Mouse (Mus musculus): ENCODE measurements at regions not wholly inside any gene's neighbourhood (a gene's known extent, or its start where the extent isn't known, plus 50 kb on each side); places are given as distances from the start of the nearest gene placed in this dataset.

DNA sequence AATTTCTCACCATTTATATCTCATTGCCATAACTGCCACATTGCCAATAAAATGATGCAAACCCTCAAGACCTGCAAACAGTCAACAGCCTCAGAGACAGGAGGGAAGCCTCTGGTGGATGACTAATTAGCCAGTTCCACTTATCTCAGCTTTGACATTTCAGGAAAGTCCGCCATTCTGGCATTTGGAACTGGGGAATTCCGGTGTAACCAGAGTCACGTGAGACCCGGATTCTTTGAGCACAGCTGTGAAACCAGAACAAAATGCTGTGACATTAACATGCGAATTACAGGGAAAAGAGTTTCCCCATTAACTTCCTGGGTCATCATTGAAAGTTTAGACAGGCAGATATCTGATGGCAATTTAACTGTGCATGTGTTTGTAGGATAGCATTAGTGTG is 190.7 kb upstream of the P2ry1 start:
- 49% methylated on average over 5 of the region's 5 CpGs for WGBS
- Histone ChIP-seq H3K9me3 (no peaks in the 10 kb centered on the region), H3K27ac (no peak overlapping the region), H3K9ac (no peak overlapping the region), H3K4me2 (no peak overlapping the region), H3K4me1 (no peaks in the 10 kb centered on the region; the same call in 1 of the 2 replicates), H3K36me3 (no peaks in the 10 kb centered on the region), H3K27me3 (no peaks in the 10 kb centered on the region), H3K4me3 (no peak overlapping the region)
- no peak for ATAC-seq (ENCODE audit: insufficient number of reproducible peaks, low FRiP score, low TSS enrichment, low read depth)

DNA sequence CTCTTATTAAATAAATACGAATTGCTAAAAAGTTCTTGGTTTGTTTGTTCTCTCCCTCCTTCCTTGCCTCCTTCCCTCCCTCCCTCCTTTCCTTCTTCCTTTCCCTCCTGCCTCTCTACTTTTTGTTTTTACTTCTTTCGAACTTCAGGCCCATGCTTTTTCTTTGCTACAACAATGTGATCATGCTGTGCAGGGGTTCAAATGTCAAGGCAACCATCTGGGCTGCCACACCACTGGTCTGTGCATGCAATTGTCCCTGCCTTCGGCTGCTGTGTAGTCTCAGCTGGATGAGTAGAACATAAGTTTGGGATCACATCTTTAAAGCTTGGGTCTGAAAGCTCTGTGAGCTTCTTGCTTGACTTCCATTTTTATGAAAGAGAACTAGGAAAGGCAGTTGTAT is 189.1 kb upstream of the P2ry1 start:
- Histone ChIP-seq H3K4me3 (no peak overlapping the region), H3K36me3 (no peaks in the 10 kb centered on the region), H3K9me3 (no peaks in the 10 kb centered on the region), H3K9ac (no peak overlapping the region), H3K27me3 (no peaks in the 10 kb centered on the region), H3K4me1 (no peaks in the 10 kb centered on the region; the same call in 1 of the 2 replicates), H3K27ac (no peak overlapping the region), H3K4me2 (no peak overlapping the region)
- WGBS = 65% methylated on average over 3 of the region's 3 CpGs
- ATAC-seq (ENCODE audit: insufficient number of reproducible peaks, low FRiP score, low TSS enrichment, low read depth) = no peak

DNA sequence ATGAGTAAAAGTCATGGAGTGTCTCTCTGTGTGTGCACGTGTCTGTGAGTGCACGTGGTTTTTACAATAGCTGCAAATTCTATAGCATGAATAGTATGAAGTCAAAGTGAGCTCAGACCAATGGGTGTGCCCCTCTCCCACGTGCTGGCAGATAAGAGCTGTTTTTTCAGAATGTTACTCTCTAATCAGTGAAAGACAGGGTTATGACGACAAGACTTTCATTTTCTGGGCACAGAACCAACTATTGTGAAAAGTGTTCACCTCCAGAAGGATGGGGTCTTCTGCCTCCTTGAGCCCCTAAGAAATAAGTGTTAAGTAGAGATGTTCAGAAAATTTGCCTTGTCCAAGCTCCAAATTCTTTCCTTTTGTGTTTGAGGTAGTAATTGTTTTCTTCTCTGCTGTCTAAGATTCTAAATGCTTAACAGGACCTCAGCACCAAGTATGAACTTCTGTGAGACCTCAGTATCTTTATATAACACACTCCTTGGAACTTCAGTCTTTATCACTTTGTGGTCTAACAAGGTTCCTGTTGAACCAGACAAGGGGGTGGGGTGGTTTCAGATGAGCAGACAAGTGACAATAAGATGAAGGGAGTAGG is 182.8 kb upstream of the P2ry1 start:
- Histone ChIP-seq H3K4me2 (no peak overlapping the region), H3K36me3 (no peaks in the 10 kb centered on the region), H3K9ac (no peak overlapping the region), H3K4me1 (no peaks in the 10 kb centered on the region), H3K4me3 (no peak overlapping the region), H3K9me3 (no peaks in the 10 kb centered on the region), H3K27ac (no peak overlapping the region), H3K27me3 (no peaks in the 10 kb centered on the region)
- 68% methylated on average over 4 of the region's 4 CpGs for WGBS
- ATAC-seq (ENCODE audit: insufficient number of reproducible peaks, low FRiP score, low TSS enrichment, low read depth) = no peak

DNA sequence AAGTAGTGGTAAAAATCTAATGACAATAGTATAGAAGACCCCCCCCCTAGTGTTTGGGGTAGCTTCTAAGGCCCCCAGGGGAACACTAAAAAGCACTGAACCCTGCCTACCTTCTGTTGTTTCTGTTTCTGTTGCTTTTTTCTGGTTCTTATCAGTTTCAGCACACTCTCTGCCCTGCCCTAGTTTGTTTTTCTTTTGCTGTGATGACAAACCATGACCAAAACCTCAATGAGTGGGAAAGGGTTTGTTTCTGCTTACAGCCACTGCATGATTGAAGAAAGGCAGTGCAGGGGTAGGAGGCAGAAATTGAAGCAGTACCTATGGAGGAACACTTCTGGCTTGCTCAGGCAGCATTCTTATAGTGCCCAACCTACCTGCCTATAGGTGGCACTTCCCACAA is 181.1 kb upstream of the P2ry1 start:
- Histone ChIP-seq H3K4me2 (no peak overlapping the region), H3K9ac (no peak overlapping the region), H3K9me3 (no peaks in the 10 kb centered on the region), H3K27me3 (no peaks in the 10 kb centered on the region), H3K4me1 (no peaks in the 10 kb centered on the region), H3K4me3 (no peak overlapping the region), H3K36me3 (no peaks in the 10 kb centered on the region), H3K27ac (no peak overlapping the region)
- ATAC-seq (ENCODE audit: insufficient number of reproducible peaks, low FRiP score, low TSS enrichment, low read depth) = no peak

DNA sequence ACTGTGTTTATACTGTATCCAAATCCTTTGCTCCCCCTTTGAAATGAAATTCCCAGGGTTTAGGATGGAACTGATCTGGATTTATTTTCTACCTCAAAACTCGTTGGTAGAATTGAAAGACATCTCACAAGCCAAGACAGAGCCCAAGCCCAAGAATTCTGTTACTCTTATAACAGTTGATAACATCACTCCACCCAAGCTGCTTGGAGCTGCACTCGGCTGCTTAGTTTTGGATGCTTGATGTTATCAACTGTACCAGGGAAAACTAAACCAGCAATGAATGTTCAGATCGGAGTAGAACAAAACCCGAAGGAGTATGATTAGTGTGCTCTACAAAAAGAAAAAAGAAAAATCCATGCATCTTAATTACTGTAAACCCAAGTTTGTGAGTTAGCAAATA is 175.8 kb upstream of the P2ry1 start:
- 67% methylated on average over 4 of the region's 4 CpGs for WGBS
- no peak for ATAC-seq (ENCODE audit: insufficient number of reproducible peaks, low FRiP score, low TSS enrichment, low read depth)
- Histone ChIP-seq H3K9me3 (no peaks in the 10 kb centered on the region), H3K27me3 (no peaks in the 10 kb centered on the region), H3K9ac (no peak overlapping the region), H3K4me3 (no peak overlapping the region), H3K4me1 (no peaks in the 10 kb centered on the region), H3K36me3 (no peaks in the 10 kb centered on the region), H3K27ac (no peak overlapping the region), H3K4me2 (no peak overlapping the region)

DNA sequence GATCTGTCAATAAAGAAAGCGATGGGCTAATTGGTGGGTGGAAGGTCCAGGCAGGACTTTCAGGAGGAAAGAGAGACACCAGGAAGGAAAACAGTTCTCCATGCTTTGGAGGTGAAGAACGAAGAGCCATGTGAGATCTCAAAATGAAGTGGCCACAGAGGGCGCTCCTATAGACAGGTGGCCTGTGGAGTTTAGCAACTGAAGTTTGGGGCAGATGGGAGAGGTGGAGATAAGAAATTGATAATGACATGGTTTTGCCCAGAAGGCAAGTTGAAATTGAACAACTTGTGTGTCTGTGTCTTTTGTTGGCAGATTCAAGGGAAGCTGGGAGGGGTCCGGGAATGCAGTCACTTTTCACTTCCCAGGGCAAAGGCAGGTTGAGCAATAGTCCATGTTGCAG is 170.2 kb upstream of the P2ry1 start:
- Histone ChIP-seq H3K4me1 (no peaks in the 10 kb centered on the region), H3K4me2 (no peak overlapping the region), H3K4me3 (no peak overlapping the region), H3K27me3 (no peaks in the 10 kb centered on the region), H3K9ac (no peak overlapping the region), H3K27ac (no peak overlapping the region), H3K36me3 (no peaks in the 10 kb centered on the region), H3K9me3 (no peaks in the 10 kb centered on the region)
- ATAC-seq (ENCODE audit: insufficient number of reproducible peaks, low FRiP score, low TSS enrichment, low read depth) = no peak
- WGBS = 87% methylated on average over 4 of the region's 4 CpGs

DNA sequence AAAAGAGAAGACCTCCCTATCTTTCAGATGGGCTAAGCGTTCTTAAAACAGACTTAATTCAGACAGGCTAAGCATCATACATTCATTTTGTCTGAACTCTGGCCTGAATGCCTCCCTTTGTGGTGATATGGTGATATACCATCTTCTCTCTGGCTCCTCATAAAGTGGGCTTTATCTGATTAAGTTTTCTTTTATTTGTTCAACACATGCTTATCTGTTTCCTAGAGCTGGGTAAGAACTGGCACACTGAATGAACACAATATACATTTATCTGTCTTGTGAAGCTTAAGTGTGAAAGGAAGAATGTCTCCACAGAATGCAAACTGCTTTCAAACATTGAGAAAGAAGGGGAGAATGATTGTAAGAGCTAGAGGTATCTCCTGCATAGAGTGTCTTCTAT is 160.7 kb upstream of the P2ry1 start:
- 87% methylated on average over 1 of the region's 1 CpGs for WGBS
- no peaks in the 10 kb centered on the region for H3K36me3 ChIP-seq
- H3K4me3 ChIP-seq = no peak overlapping the region
- no peak for ATAC-seq (ENCODE audit: insufficient number of reproducible peaks, low FRiP score, low TSS enrichment, low read depth)
- no peaks in the 10 kb centered on the region for H3K27me3 ChIP-seq
- H3K27ac ChIP-seq = no peak overlapping the region
- no peaks in the 10 kb centered on the region for H3K9me3 ChIP-seq
- no peaks in the 10 kb centered on the region for H3K4me1 ChIP-seq
- H3K9ac ChIP-seq = no peak overlapping the region
- no peak overlapping the region for H3K4me2 ChIP-seq

DNA sequence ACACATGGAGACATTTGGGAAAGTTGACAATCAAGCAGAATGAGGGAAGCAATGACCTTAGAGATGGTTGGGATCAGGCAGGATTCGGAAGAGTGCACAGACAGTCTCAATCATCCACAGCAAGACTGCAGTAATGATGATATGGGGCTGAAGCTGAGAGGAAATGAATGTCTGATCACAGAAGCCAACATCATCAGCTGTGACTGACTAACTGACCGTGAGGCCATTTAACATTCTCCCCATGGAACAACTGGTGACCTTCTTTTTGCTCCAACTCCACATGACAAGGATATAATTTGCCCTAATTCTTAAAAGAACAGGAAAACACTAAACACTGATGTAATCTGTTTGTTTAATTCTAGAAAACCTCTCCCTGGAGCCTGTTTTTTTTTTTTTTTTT is 157.3 kb upstream of the P2ry1 start:
- Histone ChIP-seq H3K9me3 (no peaks in the 10 kb centered on the region), H3K27me3 (no peaks in the 10 kb centered on the region), H3K36me3 (no peaks in the 10 kb centered on the region), H3K4me2 (no peak overlapping the region), H3K27ac (no peak overlapping the region), H3K4me3 (no peak overlapping the region), H3K4me1 (no peaks in the 10 kb centered on the region), H3K9ac (no peak overlapping the region)
- no peak for ATAC-seq (ENCODE audit: insufficient number of reproducible peaks, low FRiP score, low TSS enrichment, low read depth)
- whole genome bisulfite sequencing = 67% methylated on average over 2 of the region's 2 CpGs

DNA sequence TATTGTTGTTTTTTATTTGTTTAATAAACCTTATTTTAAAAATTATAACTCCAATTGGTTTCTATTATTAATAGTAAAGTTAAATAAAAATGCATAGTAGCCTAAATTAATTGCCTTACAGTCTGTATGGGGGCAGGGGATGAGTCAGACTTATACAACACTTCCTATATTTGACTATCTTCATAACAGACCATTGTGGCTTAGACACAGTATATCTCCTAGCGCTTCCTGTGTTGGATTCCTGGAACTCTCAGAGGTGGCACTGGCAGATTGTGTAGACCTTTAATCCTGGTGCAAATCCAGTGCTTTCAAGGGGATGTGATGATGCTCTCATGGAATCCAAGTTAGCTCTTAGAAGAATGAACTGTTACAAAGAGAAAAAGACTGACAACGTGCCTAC is 154.2 kb upstream of the P2ry1 start:
- Histone ChIP-seq H3K9me3 (no peaks in the 10 kb centered on the region), H3K27ac (no peak overlapping the region), H3K4me3 (no peak overlapping the region), H3K4me1 (no peaks in the 10 kb centered on the region), H3K36me3 (no peaks in the 10 kb centered on the region), H3K9ac (no peak overlapping the region), H3K27me3 (no peaks in the 10 kb centered on the region), H3K4me2 (no peak overlapping the region)
- WGBS = 92% methylated on average over 2 of the region's 2 CpGs
- no peak for ATAC-seq (ENCODE audit: insufficient number of reproducible peaks, low FRiP score, low TSS enrichment, low read depth)

DNA sequence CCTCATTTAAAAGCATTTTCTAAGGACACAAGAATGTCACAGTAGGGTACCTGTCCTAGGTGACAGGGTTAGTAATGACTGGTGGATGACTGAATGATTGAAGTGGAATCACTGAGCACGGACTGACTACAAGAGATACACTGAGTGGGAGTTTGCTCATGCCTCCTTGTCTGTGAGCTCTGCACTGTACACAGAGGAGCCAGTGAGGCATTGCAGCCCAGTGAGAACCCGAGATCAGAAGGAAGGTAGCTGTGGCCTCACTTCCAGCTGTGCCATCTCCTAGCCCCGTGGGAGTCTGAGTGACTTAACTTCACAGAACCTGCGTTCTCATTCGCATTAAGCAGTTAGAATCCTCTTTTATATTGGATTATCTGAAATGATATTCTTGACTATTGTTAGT is 148.8 kb upstream of the P2ry1 start:
- no peak overlapping the region for H3K4me2 ChIP-seq
- no peaks in the 10 kb centered on the region for H3K36me3 ChIP-seq
- no peaks in the 10 kb centered on the region for H3K4me1 ChIP-seq
- H3K27me3 ChIP-seq = no peaks in the 10 kb centered on the region
- no peak overlapping the region for H3K9ac ChIP-seq
- WGBS = 61% methylated on average over 5 of the region's 5 CpGs
- ATAC-seq (ENCODE audit: insufficient number of reproducible peaks, low FRiP score, low TSS enrichment, low read depth) = no peak
- H3K4me3 ChIP-seq = no peak overlapping the region
- no peak overlapping the region for H3K27ac ChIP-seq
- H3K9me3 ChIP-seq = no peaks in the 10 kb centered on the region

DNA sequence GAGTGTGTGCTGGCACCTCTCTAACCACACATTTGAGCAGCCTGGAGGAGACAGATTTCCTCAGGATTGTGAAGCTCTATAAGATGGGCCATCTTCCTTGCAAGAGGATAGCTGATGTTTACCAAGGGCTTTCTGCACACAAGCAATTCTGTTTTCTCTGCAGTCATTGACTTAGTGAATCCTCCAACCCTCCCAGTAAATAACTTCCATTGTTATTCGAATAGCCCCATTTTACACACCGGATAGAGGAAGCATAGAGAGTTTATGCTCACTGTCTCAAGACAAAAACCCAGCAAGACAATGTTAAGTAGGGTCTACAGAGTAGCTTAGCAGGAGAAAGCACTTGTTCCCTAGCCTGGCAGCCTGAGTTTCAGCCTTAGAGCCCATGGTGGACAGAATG is 146.9 kb upstream of the P2ry1 start:
- Histone ChIP-seq H3K36me3 (no peaks in the 10 kb centered on the region), H3K27me3 (no peaks in the 10 kb centered on the region), H3K9me3 (no peaks in the 10 kb centered on the region), H3K27ac (no peak overlapping the region), H3K4me1 (no peaks in the 10 kb centered on the region), H3K4me2 (no peak overlapping the region), H3K4me3 (no peak overlapping the region), H3K9ac (no peak overlapping the region)
- 64% methylated on average over 2 of the region's 2 CpGs for WGBS
- no peak for ATAC-seq (ENCODE audit: insufficient number of reproducible peaks, low FRiP score, low TSS enrichment, low read depth)

DNA sequence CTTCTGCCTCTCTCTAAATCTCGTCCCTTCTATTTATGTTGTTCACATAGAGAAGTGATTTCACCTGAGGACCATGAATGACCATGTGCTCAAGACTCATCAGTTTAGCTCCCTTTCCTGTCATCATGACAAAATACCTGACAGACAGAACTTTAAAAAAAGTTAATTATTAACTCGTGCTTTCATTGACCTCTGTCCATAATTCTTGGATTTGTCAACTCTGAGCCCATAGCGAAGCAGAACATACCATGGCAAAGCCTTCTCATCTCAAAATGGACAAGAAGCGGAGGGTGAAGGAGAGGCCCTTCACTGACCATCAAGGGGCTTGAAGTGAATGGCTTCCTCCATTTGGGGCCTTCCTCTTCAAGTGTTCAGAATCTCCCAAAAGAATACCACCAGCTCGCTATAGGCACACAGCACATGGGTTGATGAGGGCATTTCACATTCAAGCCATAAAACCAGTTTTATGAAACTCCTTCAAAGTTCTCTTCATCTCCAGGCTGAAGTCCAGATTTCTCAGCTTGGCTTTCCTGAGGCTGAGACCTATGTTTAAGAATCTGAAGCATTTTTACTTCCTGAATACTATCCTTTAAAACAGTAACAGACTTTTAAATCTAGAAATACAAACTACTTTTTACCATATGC is 144.0 kb upstream of the P2ry1 start:
- H3K27me3 ChIP-seq = no peaks in the 10 kb centered on the region
- H3K4me2 ChIP-seq = no peak overlapping the region
- no peaks in the 10 kb centered on the region for H3K36me3 ChIP-seq
- H3K27ac ChIP-seq = no peak overlapping the region
- 84% methylated on average over 5 of the region's 5 CpGs for WGBS
- no peak overlapping the region for H3K9ac ChIP-seq
- H3K9me3 ChIP-seq = no peaks in the 10 kb centered on the region
- no peak for ATAC-seq (ENCODE audit: insufficient number of reproducible peaks, low FRiP score, low TSS enrichment, low read depth)
- H3K4me3 ChIP-seq = no peak overlapping the region
- no peaks in the 10 kb centered on the region for H3K4me1 ChIP-seq

DNA sequence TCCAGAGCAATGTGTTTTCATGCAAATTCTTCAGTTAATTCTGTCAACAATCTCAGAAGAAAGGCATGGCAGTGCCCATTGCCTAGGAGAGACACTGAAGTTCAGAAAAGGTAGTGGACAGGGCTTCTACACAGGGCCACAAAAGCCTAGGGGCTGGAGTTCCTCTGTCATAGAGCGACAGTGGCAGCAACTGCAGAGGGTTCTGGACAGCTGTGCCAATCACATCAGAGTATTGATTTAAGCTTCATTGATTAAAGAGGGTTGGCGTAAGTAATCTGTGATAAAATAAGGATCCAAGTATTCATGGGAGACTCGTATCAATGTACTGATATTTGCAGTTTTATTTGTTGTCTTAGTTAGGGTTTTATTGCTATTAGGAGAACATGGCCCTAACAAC is 143.5 kb upstream of the P2ry1 start:
- no peak for ATAC-seq (ENCODE audit: insufficient number of reproducible peaks, low FRiP score, low TSS enrichment, low read depth)
- no peaks in the 10 kb centered on the region for H3K36me3 ChIP-seq
- H3K4me2 ChIP-seq = no peak overlapping the region
- no peak overlapping the region for H3K9ac ChIP-seq
- H3K27me3 ChIP-seq = no peaks in the 10 kb centered on the region
- no peak overlapping the region for H3K4me3 ChIP-seq
- H3K27ac ChIP-seq = no peak overlapping the region
- WGBS = 86% methylated on average over 3 of the region's 3 CpGs
- no peaks in the 10 kb centered on the region for H3K4me1 ChIP-seq
- H3K9me3 ChIP-seq = no peaks in the 10 kb centered on the region
